Mouse (Mus musculus) mesoderm, embryonic 11.5 days (tissue): ENCODE data around the gene Dgki.

Experiments used
- DNase-seq: peaks from one replicate; pipeline ENCODE4 v3.0.0-alpha.2; 2012; ENCODE audit warnings: low read depth, low spot score

Dgki gene

DNA sequence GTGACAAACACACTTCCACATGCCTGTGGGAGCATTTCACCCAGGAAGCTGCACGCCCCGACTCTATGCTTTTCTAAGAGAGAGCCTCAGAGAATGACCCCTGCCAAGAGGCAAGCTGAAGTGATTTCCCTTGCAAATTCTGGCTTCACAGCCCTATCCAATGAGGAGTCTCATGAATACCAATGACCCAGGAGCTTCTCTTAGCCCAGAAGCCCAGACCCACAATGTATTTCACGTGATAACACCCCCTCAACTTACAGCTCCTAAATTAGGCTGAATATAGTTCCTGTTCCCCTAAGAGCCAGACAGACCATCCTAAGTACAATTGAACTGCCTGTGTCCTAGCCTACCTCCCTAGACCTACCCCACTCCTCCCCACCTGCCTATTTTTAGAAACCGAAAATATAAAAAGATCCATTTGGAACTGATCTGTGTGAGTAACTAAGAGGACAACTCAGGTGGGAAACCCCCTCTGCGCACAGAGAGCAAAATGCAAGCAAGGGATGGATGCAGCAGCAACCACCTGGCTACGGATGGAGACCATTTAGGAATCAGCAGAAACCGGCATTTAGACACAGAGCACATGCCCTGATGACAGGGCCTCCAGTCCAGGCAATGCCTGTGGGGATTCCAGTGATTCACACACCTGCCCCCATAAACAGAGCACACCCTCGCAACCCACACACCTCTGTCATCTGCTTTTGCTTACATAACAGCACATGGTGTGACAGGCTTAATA is 2.1 kb downstream of the Dgki start:
- no peak for DNase-seq

DNA sequence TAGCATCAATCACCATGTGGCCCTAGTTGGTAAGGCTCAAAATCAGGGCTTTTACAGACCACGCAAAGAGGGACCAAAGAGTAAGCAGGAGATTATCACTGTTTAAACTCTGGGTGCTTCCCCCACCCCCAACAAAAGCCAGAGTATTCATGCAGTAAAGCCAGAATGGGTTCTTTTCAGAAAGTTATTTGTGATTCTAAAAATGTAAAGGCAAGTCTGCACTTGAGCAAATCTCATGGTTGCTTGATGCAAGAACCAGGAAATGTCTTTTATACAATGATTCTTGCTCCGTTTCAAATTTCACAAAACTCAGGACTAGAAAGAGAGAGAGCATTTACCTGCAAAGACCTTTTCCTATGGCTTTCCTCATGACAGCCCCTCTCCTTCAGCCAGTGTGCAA is 7.9 kb downstream of the Dgki start:
- no peak for DNase-seq

DNA sequence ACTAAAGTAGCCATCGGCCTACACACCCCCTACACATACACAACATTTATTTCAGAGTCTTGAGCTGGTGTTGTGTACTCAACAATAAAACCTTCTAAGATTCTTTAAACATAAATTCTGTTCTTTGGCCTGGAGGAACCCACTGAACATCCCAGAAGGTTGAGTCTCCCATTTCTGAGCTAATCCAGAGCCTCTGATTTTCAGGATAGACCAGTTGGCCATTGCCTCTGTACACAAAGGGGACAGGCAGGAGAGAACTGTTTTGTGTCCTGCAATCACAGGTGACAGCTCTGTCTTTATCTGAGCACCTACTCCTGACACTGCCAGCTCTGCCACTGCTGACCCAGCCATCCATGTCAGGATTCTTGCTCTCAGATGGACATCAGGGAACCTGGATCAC is 8.8 kb downstream of the Dgki start:
- DNase-seq: no peak

DNA sequence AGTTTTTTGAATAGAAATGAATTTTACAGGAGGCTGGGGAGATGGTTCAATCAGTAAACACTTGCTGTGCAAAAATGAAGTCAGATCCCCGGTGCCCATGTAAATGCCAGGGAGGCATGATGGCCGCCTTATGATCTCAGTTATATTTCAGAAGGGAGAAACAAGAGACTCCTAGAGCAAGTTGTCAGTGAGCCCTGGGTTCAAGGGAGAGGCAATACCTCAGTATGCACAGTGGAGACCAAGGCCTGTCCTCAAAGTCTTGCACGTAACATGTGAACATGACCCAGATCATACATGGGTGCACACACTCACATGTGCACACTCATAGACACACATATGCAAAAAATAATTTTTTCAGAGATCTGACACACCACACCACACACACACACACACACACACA is 9.3 kb downstream of the Dgki start:
- DNase-seq: no peak

DNA sequence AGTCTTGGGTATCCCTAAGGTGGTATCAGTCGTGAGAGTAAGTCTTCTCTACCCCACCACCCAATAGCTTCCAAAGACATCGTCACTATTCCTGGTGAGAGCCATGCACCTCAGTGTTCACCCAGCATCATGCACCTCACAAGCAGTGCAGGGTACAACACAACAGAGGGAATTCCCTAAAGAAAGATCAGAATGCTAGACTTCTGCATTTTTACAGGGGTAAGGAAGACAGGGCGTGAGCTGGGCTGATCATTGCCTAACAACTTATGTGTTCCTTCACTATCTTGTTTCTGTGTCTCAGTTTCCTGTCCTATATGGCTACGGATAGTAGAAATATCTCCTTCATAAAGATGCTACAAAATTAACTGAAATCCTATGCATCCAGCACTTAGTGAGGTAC is 13.8 kb downstream of the Dgki start:
- no peak for DNase-seq

DNA sequence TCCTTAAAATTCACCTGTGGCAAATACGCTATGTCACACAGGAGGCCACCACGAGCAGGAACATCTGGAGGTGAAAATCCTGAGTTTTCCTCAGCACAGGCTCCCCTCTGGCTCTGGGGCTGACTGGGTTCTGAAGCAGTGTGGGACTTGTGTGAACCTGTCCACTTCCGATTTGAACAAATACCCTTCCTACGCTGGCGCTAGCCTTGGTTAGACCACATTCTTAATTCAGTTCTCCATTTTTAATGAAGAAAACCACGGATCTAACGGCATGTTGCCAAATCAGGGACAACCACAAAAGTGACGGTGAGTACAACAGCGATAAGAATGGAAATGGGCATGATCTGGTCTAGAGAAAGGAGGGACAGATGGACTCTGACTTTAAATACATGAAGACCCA is 15.1 kb downstream of the Dgki start:
- DNase-seq: no peak

DNA sequence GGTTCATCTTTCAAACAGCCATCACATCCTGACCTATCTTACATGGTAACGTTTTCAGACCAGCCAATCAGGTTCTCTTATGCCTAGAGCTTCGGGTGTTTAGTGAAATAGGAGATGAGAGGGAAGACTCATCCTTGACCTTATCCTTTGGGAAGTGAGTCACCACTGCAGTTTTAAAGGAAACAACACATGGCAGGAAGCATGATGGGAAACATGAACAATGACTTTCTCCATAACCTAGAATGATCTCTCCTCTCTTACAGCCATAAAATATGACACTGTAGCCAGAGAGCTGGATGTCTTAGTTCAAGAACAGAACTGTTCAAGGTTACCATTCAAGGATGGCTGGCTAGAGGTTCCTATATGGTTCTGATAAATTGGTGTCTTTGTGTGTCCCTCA is 16.6 kb downstream of the Dgki start:
- no peak for DNase-seq

DNA sequence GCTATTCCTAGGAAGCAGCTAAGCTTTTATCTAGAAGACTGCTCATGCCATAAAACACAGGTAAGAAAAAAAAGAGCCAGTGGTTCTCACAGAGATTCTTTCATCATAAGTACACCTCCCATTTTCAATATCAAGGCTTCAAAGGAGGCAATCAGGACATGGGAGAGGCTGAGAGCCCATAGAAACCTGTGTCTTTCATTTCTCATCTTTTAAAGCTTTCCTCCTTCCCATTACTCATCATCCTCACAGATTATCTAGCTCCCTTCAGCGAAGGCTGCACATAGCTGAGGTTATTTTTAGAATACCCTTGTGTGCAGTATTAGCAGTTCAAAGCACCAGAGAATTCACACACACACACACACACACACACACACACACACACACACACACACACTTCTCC is 17.3 kb downstream of the Dgki start:
- no peak for DNase-seq

DNA sequence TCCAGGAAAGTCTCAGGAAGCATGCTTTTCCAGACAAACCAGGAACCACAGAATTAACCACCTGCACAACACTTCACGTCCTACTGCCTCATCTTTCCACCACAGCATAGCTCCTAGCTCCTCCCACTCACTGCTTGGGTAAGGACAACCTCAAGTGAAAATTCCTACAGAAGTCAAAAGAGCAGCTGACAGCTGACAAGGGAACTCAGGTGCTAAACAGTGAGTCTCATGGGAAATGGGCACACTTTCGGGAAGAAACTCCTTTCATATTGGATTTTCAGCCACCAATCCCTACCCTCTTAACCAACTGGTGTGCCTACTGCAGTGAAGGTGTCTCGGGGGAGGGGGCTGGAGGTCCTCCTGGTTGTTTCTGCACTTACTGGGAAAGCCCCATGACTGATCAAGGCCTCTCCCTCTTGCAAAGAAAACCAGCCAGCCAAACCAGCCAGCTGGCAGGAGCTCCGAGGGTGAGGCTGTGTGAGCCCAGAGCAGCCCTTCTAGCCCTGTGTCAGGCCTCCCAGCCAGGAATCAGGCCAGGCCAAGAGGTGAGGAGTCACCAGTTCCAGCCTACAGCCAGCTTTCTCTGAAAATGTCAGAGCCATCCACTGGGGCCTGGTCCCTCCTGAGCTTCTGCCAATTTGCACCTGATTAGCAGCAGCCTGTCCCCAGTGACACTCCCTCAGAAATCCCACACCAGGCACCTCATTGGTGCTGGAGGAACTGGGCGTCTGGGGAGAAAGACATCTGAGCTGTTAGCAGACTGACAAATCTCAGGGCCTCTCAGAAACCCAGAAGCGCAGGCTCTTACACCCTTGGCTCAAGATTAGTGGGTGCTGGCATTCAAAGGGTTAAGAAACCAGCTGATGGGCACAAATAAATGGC is 22.9 kb downstream of the Dgki start:
- DNase-seq: no peak

DNA sequence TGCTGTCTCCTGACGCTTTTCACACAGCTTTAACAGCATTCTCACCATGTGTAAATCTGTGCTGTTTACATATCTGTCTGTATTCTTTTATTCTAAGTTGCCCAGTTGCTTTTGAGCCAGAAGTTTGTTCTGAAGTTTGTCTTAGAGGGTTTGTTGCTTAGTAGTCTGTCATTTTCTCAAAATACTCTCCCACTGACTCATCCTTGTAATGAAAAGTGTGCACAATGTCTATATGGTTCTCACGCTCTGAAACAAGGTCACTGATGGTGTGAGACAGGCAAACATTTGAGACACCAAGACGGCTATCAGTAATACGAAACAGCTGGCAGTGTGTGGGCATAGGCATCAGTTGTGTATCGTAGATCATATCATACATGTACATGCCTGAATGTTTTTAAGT is 23.8 kb downstream of the Dgki start:
- no peak for DNase-seq

DNA sequence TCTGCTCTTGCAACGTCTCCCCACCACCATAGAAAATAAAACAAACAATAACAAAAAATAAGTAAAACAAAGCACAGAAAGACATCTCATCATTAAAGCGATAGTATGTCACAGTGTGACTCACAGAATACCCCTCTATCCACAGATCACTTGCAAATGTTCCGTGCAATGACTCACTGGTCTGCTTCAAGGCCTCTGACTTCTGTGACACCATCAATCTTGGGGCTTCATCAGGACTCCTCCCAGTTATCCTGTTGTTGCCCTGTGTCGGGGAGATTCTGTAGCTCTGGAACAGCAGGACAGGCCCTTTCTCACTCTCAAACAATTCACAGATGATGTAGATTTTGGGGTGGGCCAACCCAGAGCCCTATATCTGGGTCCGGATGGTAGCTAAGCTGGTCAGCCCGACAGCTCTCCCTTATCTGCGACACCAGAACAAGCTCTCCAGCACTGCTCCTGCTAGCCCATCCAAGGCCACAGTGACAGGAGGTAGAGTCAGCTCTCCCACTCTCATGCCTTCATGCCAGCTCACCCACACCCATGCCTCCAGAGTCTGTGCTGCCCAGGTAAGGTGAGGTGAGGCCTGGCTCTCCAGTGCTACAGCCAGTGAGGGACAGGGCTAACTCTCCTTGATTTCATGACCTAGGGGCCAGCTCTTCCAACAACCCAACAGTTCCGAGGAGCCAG is 28.9 kb downstream of the Dgki start:
- peak; percentile 68 for DNase-seq

DNA sequence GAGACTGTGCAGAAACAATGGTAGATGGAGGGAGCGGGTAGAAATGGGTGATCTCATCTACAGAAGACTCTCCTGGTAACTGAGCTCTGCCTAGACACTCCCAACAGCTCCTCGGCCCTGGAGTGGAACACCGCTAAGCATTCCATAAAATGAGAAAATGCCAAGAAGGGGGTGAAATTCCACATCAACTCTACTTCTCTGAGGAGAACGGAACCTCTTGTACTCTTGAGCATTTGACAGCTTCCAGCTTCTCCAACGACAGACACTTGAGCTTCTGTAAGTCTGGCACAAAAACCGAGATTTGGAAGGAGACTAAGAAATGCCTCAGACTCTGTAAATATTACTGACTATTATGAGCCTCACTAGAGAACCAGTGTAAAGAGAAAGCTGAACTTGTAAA is 31.4 kb downstream of the Dgki start:
- no peak for DNase-seq

DNA sequence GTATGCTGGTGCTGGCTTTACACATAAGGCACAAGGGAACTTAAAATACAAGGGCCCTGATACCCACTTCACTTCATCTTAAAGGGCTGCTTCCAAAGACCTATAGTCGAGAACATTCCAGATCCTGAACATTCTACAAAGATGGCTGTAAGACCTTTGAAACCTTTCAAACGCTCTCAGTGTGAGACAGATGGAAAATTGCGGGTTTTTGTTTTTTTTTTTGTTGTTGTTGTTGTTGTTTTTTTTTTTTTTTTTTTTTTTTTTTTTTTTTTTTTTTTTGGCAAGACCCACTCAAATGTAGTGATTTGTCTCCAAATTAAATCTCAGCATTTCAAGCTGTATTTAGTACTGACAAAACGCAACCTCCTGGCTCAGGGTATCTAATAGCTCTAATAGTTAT is 32.0 kb downstream of the Dgki start:
- no peak for DNase-seq

DNA sequence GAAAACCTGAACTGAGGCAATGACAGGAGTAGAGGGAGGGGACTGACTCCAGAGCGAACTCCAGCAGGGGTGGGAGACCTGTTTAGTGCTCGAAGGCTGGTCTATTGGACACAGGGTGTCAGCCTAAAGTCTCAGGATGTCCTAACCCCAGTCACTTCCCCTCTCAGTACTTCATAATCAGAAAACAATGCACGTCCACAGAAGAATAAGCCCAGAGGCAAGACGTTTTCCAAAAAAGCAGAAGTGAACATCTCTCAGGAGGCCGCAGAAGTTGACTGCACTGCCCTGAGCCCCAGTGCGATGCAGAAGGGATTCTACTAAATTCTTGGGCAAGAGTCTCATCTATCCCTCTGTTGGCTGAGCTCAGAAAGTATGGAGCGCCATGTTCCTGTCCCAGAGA is 37.5 kb downstream of the Dgki start:
- DNase-seq: no peak

DNA sequence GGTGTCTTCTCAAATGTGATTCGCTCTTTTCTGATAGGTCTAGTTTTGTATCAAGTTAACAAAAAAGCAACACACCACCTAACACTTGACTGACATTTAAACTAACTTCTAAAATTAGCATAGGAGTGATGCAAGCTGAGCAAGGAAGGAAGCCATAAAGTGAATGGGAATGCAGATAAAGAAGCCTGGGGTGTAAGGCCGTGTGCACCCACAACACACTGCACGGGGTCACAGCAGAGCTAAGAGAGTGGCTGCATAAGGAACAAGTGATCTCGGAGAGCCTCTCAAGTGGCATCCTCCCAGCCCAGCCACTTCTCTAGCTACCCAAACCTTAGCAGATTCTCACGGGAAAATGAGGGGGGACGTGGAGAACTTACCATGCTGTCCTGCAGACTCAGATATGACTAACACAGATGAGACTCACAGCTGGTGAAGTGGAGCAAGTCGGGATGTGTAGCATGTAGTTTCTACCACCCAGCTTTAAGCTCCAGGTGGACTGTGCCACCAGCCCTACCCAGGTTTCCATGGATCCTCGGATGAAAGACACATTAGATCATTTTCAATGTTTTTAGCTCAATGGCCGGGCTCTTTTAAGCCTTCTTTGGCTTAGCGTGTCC is 38.6 kb downstream of the Dgki start:
- DNase-seq: no peak

DNA sequence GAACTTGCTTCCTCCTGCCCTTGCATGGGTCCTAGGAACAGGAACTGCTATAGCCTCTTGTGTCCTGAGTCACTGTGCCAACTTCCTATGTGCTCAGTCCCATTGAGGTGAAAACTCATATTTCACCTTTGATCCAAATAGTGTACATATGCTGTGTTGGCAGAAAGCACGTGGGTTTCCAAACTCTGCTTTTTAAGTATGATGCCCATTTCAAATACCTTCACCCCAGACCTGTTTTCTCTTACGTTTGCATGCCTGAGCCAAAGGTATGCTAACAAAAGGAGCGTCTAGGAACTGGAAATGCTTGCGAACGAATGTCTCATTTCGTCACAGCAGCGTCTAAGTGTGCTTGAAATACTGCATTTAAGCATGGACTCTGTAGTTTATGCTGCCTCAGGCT is 41.3 kb downstream of the Dgki start:
- no peak for DNase-seq

DNA sequence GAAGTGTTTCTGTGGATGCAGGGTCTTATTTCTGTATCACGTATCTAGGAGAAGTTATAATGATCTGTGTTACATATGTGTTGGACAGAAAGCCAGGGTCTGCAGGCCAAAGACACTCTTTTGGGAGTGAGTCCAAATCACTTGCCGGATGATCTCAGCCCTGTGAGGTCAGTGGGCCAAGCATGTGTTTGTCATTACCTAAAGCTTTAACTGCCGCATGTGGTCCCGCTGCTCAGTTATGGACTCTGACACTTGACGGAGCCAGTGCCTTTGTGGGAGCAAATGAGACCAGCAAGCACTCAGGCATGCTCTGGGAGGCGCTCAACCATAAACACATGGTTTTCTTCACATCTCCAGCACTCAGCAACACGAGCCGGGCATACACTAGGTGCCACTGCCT is 45.8 kb downstream of the Dgki start:
- peak; percentile 79 for DNase-seq

DNA sequence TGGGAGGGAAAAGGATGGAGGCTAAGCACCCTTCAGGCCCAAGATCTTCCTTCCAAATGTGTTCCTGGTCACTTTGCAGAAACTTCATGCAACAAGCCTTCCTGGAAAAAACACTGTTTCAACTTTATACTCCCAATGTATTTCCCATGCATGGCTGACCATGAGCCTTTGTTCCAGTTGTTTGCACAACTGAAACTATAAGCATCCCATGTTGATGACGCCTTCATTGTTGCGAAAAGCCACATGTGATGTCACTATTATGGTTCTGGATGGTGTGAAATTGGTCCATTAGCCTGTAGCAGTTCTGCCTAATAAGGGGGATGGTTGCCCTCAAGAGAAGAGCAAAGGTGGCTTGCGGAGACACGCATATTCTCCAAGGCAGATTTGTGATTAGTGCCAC is 47.4 kb downstream of the Dgki start:
- no peak for DNase-seq

DNA sequence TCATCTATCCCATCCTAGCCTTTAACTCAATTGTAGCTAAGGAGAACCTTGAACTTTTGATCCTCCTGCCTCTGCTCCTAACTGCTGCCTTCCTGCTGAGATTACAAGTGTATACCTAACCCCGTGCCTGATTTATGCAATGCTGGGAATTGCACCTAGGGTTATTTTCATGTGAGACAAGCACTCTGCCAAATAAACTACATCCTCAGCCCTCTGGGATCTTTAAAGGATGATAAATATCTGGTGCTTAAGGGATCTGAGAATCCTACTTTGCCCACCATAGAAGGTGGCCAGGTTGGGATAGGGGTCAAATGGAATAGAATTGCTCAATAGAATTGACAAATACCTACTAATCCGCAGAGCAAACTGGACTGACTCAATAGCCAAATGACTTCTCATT is 49.3 kb downstream of the Dgki start:
- DNase-seq: no peak

DNA sequence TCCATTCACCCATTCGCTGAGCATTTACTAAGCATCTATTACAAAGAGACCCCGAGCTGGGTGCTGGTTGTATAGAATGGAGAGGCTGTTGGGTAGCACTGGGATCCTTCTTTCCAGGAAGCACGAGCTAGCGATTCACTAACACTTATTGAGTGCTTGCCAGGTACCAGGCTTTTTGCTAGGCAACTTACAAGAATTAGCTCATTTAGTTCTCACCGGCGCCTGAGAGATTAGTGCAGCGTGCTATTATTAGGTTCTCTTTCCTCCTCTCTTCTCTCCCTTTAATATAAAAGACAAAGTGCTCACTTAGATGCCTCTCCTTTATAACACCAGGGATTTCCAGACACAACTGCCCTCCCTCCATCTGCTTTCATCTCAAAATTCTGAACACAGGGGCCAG is 54.2 kb downstream of the Dgki start:
- DNase-seq: no peak

DNA sequence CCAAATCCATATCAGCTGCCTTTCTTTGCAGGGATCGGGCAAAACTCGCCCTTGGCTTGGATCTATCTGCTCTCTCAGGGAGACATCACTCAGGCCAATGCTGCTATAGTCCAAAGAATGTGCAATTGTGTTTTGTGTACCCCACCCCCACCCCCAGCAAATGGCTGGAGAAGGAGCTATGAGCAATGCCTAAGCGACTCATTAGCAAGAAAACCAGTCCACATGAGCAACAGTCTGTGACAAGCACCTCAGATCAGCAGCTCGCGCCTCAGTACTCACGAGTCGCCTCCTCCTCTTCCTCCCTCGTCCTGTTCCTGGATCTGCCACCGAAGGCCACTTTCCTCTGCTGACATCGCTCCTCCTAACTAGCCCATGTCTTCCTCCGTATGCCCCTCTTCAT is 55.9 kb downstream of the Dgki start:
- no peak for DNase-seq

DNA sequence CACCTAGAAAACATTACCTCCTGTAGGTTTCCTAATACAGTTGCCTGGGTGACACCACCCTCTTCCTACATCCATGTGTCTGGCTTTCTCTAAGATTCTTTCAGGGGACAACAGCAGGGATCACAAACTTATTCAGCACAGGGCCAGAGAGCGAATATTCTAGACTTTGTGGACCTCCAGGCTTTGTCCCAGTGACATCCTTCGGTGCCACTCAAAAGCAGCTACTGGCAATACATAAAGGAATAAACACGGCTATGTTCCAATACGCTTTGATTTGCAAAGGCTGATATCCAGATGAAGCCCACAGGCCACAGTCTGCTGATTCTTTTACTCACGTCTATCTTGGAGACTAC is 57.2 kb downstream of the Dgki start:
- DNase-seq: no peak
